Mouse (Mus musculus): ENCODE measurements around the gene Cdk6.

DNA sequence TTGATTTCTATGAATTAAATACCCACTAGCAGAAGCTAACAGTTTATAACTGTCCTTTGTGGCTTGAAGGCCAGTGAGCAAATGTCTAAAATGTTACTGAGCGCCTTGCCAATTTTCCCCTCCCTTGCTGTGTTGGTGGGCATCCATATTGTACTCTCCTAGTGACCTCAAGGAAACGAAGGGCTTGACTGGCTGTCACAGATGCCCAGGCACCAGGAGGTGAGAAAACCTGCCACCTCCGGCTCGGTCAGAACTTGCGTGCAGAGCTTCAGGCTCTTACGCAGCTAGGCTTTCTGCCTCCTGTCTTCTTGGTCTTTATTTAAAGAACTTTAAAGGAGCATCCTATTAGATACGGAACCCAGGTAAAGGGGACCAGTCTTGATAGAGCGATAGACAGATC is 136.9 kb downstream of the Cdk6 start:
- no peak for TF ChIP-seq CTCF (IDR thresholded peaks at IDR 0.05; ENCODE audit: control insufficient read depth, insufficient read depth, insufficient read length)
- no peak for TF ChIP-seq MYOG (IDR thresholded peaks at IDR 0.05; ENCODE audit: control insufficient read depth, extremely low read depth, insufficient read length)
- no peak for TF ChIP-seq FOSL1 (IDR thresholded peaks at IDR 0.05; ENCODE audit: insufficient read depth, low read length, poor library complexity, severe bottlenecking)
- TF ChIP-seq MAX (IDR thresholded peaks at IDR 0.05): no peak
- TF ChIP-seq CEBPB (IDR thresholded peaks at IDR 0.05; ENCODE audit: low read depth): no peak
- no peak for TF ChIP-seq USF1 (IDR thresholded peaks at IDR 0.05; ENCODE audit: low read depth)
